Mouse (Mus musculus): ENCODE results near the gene Mrps5. TPM values are rescaled to one million over a fixed set of nuclear protein-coding genes. Genes with fewer than 3 reads are reported as not detected.
"Not testable (repeated sequence)": the region's sequence is repeated elsewhere in the genome, so short reads cannot be mapped to it uniquely, and the experiment has no call there.

Gene Mrps5
- total and polyA plus RNA-seq, 3 experiments, result 144 to 210 (median 188) TPM

DNA sequence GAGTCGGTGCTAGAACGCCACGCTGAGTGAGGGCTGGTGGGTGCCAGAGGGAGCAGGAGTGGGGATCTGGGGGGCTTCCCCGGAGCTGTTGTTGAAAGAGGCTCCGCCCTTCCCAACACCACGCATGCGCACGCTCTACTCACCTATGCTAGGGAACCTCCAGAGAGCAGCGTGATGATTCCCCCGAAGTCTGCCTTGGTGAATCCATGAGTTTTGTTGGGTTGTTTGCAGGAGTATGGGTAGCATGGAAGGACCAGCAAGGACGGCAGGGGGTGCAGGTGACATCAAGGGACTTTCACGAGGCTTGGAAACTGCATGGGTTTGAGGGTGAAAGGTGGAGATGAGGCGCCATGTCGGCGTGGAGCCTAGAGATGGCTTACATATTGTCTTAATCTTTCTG, 3.2 kb downstream of the Mrps5 start:
- Histone ChIP-seq H3K9ac (ENCODE audit: insufficient read depth, low read depth) (peak overlapping the region; percentile 41), H3K4me3 (replicated peaks in 1 of 3; ENCODE audit: low read depth in 2 of 3, low read length in 2 of 3, poor library complexity in 1 of 3) (peak overlapping the region; percentile 71 to 89 (median 71)), H3K27ac (ENCODE audit: insufficient read depth, low read depth) (peak overlapping the region; percentile 18; the same call in 1 of the 2 replicates), H3K9me3 (replicated peaks; ENCODE audit: low read length) (no peaks in the 10 kb centered on the region), H3K27me3 (replicated peaks) (no peaks in the 10 kb centered on the region), H3K4me1 (ENCODE audit: control insufficient read depth in 1 of 2, insufficient read depth in 2 of 2) (peaks cover 2 to 37% of the 10 kb centered on the region in 2 experiments; a peak in 2 of 4 replicates), H3K79me2 (replicated peaks; ENCODE audit: control insufficient read depth, extremely low read depth, insufficient read depth, poor library complexity, severe bottlenecking) (peaks cover 35% of the 10 kb centered on the region), H3K4me2 (ENCODE audit: insufficient read depth, low read depth, poor library complexity, severe bottlenecking) (peak overlapping the region; percentile 72), H3K36me3 (replicated peaks in 1 of 2; ENCODE audit: control insufficient read depth in 1 of 2, insufficient read depth in 1 of 2, low read length in 1 of 2) (peaks cover 25 to 38% of the 10 kb centered on the region in 2 experiments)
- in situ Hi-C loops (cut with MboI; ENCODE audit: low pct_ligation_motif_present, low pct_unique_long_range_greater_than_20kb, low sequenced_read_pairs), result no loop called here
- TF ChIP-seq TCF12 (IDR thresholded peaks at IDR 0.05; ENCODE audit: low read depth, low read length) (0 out of 2 replicates have a peak, but pooled peaks have one; percentile 43), CHD1 (IDR thresholded peaks at IDR 0.05; ENCODE audit: low read depth, low read length) (peak; percentile 94; the same call in 1 of the 2 replicates), NELFE (IDR thresholded peaks at IDR 0.05; ENCODE audit: low read depth, low read length) (peak; percentile 68), POLR2AphosphoS2 (IDR thresholded peaks at IDR 0.05; ENCODE audit: low read depth, low read length) (peak; percentile 66; the same call in 1 of the 2 replicates), NRF1 (IDR thresholded peaks at IDR 0.05; ENCODE audit: low read depth, low read length) (peak; percentile 97), CTCF (conservative IDR thresholded peaks at IDR 0.05 in 1 of 2, IDR thresholded peaks at IDR 0.05 in 1 of 2; ENCODE audit: low read depth in 2 of 2, low read length in 2 of 2) (no peak), ZMIZ1 (IDR thresholded peaks at IDR 0.05; ENCODE audit: low read depth, low read length) (no peak), TBP (conservative IDR thresholded peaks at IDR 0.05; ENCODE audit: low read depth, low read length) (peak; percentile 61; the same call in 1 of the 2 replicates), SIN3A (IDR thresholded peaks at IDR 0.05; ENCODE audit: low read length) (peak; percentile 72), MAZ (IDR thresholded peaks at IDR 0.05; ENCODE audit: low read depth, low read length) (no peak), MYC (IDR thresholded peaks at IDR 0.05; ENCODE audit: low read depth, low read length) (0 out of 2 replicates have a peak, but pooled peaks have one; percentile 56), MEF2A (IDR thresholded peaks at IDR 0.05; ENCODE audit: borderline replicate concordance, low read depth, low read length) (no peak), MXI1 (IDR thresholded peaks at IDR 0.05; ENCODE audit: low read depth, low read length) (peak; percentile 74; the same call in 1 of the 2 replicates), ELF1 (IDR thresholded peaks at IDR 0.05; ENCODE audit: low read depth, low read length) (0 out of 2 replicates have a peak, but pooled peaks have one; percentile 10), PAX5 (IDR thresholded peaks at IDR 0.05; ENCODE audit: low read length) (no peak), CHD2 (IDR thresholded peaks at IDR 0.05; ENCODE audit: low read length) (no peak), MAX (IDR thresholded peaks at IDR 0.05; ENCODE audit: low read length) (peak; percentile 55; the same call in 1 of the 2 replicates), JUN (IDR thresholded peaks at IDR 0.05; ENCODE audit: insufficient read depth, low read depth, low read length) (no peak), POLR2A (IDR thresholded peaks at IDR 0.05; ENCODE audit: low read depth, low read length) (peak; percentile 75)
- dilution Hi-C loops (cut with MboI; ENCODE audit: extremely low pct_ligation_motif_present, extremely low pct_unique_long_range_greater_than_20kb, low sequenced_read_pairs), result no loop called here
- peak; percentile 82 for DNase-seq (ENCODE audit: extremely low read depth)

DNA sequence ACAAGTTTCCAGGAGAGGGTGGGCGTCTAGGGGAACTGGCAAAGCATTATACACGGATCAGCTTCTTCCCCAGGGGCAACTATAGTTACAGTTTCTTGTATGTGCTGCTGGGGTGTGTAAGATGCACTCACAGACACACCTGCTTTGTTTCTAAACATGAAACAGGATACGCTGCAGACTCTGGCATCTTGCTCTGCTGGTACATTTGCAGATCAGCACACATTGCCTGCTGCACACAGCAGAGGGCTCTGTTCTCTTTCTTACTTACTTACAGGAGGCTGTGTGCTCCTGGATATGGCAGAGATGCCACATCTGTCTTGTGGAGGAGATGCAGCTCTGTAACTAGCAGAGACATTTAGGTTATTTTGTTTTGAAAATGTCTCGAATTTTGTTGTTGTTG, 3.8 kb downstream of the Mrps5 start:
- Histone ChIP-seq H3K27me3 (replicated peaks) (no peaks in the 10 kb centered on the region), H3K4me2 (ENCODE audit: insufficient read depth, low read depth, poor library complexity, severe bottlenecking) (peak overlapping the region; percentile 72), H3K9me3 (replicated peaks; ENCODE audit: low read length) (no peaks in the 10 kb centered on the region), H3K4me3 (replicated peaks in 1 of 3; ENCODE audit: low read depth in 2 of 3, low read length in 2 of 3, poor library complexity in 1 of 3) (peak overlapping the region; percentile 71 to 89 (median 71)), H3K36me3 (replicated peaks in 1 of 2; ENCODE audit: control insufficient read depth in 1 of 2, insufficient read depth in 1 of 2, low read length in 1 of 2) (peaks cover 30 to 45% of the 10 kb centered on the region in 2 experiments), H3K27ac (ENCODE audit: insufficient read depth, low read depth) (no peak overlapping the region; the same call in 1 of the 2 replicates), H3K9ac (ENCODE audit: insufficient read depth, low read depth) (peak overlapping the region; percentile 41), H3K4me1 (ENCODE audit: control insufficient read depth in 1 of 2, insufficient read depth in 2 of 2) (peaks cover 2 to 36% of the 10 kb centered on the region in 2 experiments; a peak in 2 of 4 replicates), H3K79me2 (replicated peaks; ENCODE audit: control insufficient read depth, extremely low read depth, insufficient read depth, poor library complexity, severe bottlenecking) (peaks cover 35% of the 10 kb centered on the region)
- in situ Hi-C loops (cut with MboI; ENCODE audit: low pct_ligation_motif_present, low pct_unique_long_range_greater_than_20kb, low sequenced_read_pairs) (no loop called here), dilution Hi-C loops (cut with MboI; ENCODE audit: extremely low pct_ligation_motif_present, extremely low pct_unique_long_range_greater_than_20kb, low sequenced_read_pairs) (no loop called here)
- peak; percentile 38 for DNase-seq (ENCODE audit: extremely low read depth)
- no peak for TF ChIP-seq E2F4 (IDR thresholded peaks at IDR 0.05; ENCODE audit: insufficient replicate concordance, low read depth, low read length)
- TF ChIP-seq SMC3 (IDR thresholded peaks at IDR 0.05; ENCODE audit: low read depth, low read length), result peak; percentile 42
- TF ChIP-seq RAD21 (IDR thresholded peaks at IDR 0.05; ENCODE audit: low read depth, low read length), result peak; percentile 35
- TF ChIP-seq CTCF (conservative IDR thresholded peaks at IDR 0.05 in 1 of 2, IDR thresholded peaks at IDR 0.05 in 1 of 2; ENCODE audit: low read depth in 2 of 2, low read length in 2 of 2), result peak in 1 of 2 experiments; percentile 60; a peak in 2 of 4 replicates
- TF ChIP-seq TBP (conservative IDR thresholded peaks at IDR 0.05; ENCODE audit: low read depth, low read length), result no peak

DNA sequence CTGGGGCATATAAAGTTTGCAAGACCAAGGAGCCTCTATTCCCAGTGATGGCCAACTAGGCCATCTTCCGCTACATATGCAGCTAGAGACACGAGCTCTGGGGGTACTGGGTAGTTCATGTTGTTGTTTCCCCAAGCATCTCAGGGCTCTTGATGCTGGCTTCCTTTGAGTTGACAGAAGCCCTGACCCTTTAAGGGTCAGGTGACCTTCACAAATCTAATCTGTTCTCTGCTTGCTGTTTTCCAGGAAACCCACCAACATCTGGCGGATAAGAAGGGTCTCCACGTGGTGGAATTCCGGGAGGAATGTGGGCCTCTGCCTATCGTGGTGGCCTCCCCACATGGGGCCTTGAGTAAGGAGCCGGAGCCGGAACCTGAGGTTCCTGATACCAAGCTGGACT, 16.4 kb downstream of the Mrps5 start:
- H3K4me1 ChIP-seq (ENCODE audit: control insufficient read depth in 1 of 2, insufficient read depth in 2 of 2); H3K79me2 ChIP-seq (replicated peaks; ENCODE audit: control insufficient read depth, extremely low read depth, insufficient read depth, poor library complexity, severe bottlenecking); H3K9me3 ChIP-seq (replicated peaks; ENCODE audit: low read length); H3K27me3 ChIP-seq (replicated peaks); H3K9ac ChIP-seq (ENCODE audit: insufficient read depth, low read depth); dilution Hi-C loops (cut with MboI; ENCODE audit: extremely low pct_ligation_motif_present, extremely low pct_unique_long_range_greater_than_20kb, low sequenced_read_pairs); DNase-seq (ENCODE audit: extremely low read depth); H3K4me2 ChIP-seq (ENCODE audit: insufficient read depth, low read depth, poor library complexity, severe bottlenecking); in situ Hi-C loops (cut with MboI; ENCODE audit: low pct_ligation_motif_present, low pct_unique_long_range_greater_than_20kb, low sequenced_read_pairs); H3K27ac ChIP-seq (ENCODE audit: insufficient read depth, low read depth); H3K4me3 ChIP-seq (replicated peaks in 1 of 3; ENCODE audit: low read depth in 2 of 3, low read length in 2 of 3, poor library complexity in 1 of 3): not testable (repeated sequence)
- H3K36me3 ChIP-seq (replicated peaks in 1 of 2; ENCODE audit: control insufficient read depth in 1 of 2, insufficient read depth in 1 of 2, low read length in 1 of 2), result peaks cover 65 to 83% of the 10 kb centered on the region in 2 experiments
